Mouse (Mus musculus) bone marrow macrophage, adult 2 months (primary cell): ENCODE measurements at regions not wholly inside any gene's neighbourhood (a gene's known extent, or its start where the extent isn't known, plus 50 kb on each side); places are given as distances from the start of the nearest gene placed in this dataset.

ENCODE experiments used
- H3K27ac ChIP-seq: 2 replicates; pipeline ENCODE4 v1.5.1; 2012; ENCODE audit warnings: low read depth, low read length; ENCODE audit not compliant: insufficient read depth
- H3K4me1 ChIP-seq: 2 replicates; pipeline ENCODE4 v1.6.1; 2012; ENCODE audit warnings: low read length; ENCODE audit not compliant: control insufficient read depth, insufficient read depth
- H3K4me3 ChIP-seq: 2 replicates; pipeline ENCODE4 v1.5.1; 2012; ENCODE audit warnings: mild to moderate bottlenecking, low read length, moderate library complexity; ENCODE audit not compliant: insufficient read depth
- CTCF ChIP-seq: IDR thresholded peaks from 2 replicates; pipeline ENCODE4 v1.5.1; 2012; ENCODE audit warnings: low read depth, mild to moderate bottlenecking, low read length, moderate library complexity
- POLR2A ChIP-seq: IDR thresholded peaks from 2 replicates; pipeline ENCODE4 v1.6.1; 2012; ENCODE audit warnings: mild to moderate bottlenecking, low read depth, low read length, borderline replicate concordance

DNA sequence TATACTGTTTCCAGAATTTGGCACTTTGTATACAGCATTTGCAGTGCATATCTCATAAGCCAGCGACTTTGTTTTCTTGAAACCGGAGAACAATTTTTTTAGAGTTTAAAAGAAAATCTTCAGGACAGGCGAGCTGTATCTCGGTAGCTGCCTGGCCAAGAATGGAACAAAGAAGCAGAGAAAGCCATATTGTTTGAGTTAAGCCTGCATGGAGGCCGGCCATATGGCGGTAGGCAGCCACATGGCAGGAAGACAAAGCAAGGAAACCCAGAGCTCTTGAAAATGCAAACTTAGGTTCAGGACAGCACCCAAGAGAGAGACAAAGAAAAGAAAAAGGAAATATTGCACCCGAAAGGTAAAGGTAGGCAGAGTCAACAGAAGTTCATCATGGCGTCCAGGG, 84.4 kb upstream of the Pdcd1 start:
- TF ChIP-seq POLR2A: no peak
- no peak for TF ChIP-seq CTCF
- Histone ChIP-seq H3K27ac (no peak overlapping the region), H3K4me3 (no peak overlapping the region), H3K4me1 (no peaks in the 10 kb centered on the region)
